ENCODE assay signal across 8 mouse cellular contexts in the genomic region with DNA sequence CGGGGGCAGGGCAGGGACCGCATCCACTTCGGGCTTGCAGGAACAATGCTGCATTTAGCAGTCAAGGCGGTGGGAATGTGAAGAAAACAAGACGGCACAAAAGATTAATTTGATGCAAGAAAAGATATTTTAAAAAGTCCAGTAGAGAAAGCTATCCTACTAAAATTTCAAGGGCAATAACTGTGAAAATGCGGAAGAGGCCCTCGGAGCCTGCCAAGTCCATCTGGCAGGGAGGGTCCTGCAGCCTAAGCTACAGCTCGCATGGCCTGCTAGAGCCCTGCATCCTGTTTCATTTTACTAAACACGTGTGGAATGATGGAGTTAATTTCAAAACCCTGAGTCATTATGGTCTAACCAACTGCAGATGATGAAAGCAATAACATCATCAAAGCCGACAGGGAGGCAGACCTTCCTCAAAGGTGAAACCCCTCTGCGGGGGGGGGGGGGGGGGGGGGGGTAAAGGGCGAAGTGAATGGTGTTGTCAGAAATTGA.
A peak's percentile ranks its signal among the peaks of the same experiment; 100 is the strongest.
DNase-seq lines count a peak whose midpoint lies in the region; ATAC-seq and TF ChIP-seq lines count a peak whose summit lies in the region.

No protein-coding gene starts in this region.

- H3K36me3 ChIP-seq in lung, embryonic 14.5 days (ENCODE audit: insufficient read depth) = no peaks in the 10 kb centered on the region
- H3K36me3 ChIP-seq in embryonic facial prominence, embryonic 13.5 days = no peaks in the 10 kb centered on the region
- no peaks in the 10 kb centered on the region for H3K36me3 ChIP-seq in neural tube, embryonic 13.5 days

- H3K4me3 ChIP-seq in lung, embryonic 14.5 days (ENCODE audit: low read depth, low read length) = no peak overlapping the region
- H3K4me3 ChIP-seq in lung, adult 2 months (replicated peaks; ENCODE audit: extremely low read depth, low read depth, low read length) = no peak overlapping the region
- no peak overlapping the region for H3K4me3 ChIP-seq in embryonic facial prominence, embryonic 13.5 days
- H3K4me3 ChIP-seq in neural tube, embryonic 13.5 days = no peak overlapping the region

- peak overlapping the region; percentile 20; the same call in 1 of the 2 replicates for H3K9ac ChIP-seq in lung, embryonic 14.5 days
- no peak overlapping the region for H3K9ac ChIP-seq in embryonic facial prominence, embryonic 13.5 days
- peak overlapping the region; percentile 43; the same call in 1 of the 2 replicates for H3K9ac ChIP-seq in neural tube, embryonic 13.5 days

- peak overlapping the region; percentile 36 for H3K4me2 ChIP-seq in lung, embryonic 14.5 days
- H3K4me2 ChIP-seq in embryonic facial prominence, embryonic 13.5 days = peak overlapping the region; percentile 32
- peak overlapping the region; percentile 27; the same call in 1 of the 2 replicates for H3K4me2 ChIP-seq in neural tube, embryonic 13.5 days

- no peaks in the 10 kb centered on the region for H3K27me3 ChIP-seq in lung, embryonic 14.5 days (ENCODE audit: insufficient read depth, low read length)
- H3K27me3 ChIP-seq in embryonic facial prominence, embryonic 13.5 days = no peaks in the 10 kb centered on the region
- H3K27me3 ChIP-seq in neural tube, embryonic 13.5 days = no peaks in the 10 kb centered on the region

- no peaks in the 10 kb centered on the region for H3K9me3 ChIP-seq in lung, embryonic 14.5 days (ENCODE audit: low read depth, low read length)
- no peaks in the 10 kb centered on the region for H3K9me3 ChIP-seq in embryonic facial prominence, embryonic 13.5 days
- no peaks in the 10 kb centered on the region for H3K9me3 ChIP-seq in neural tube, embryonic 13.5 days

- H3K4me1 ChIP-seq in lung, embryonic 14.5 days (ENCODE audit: insufficient read depth) = peaks cover 22% of the 10 kb centered on the region
- no peaks in the 10 kb centered on the region for H3K4me1 ChIP-seq in lung, adult 2 months (ENCODE audit: control insufficient read depth, insufficient read depth, low read length)
- H3K4me1 ChIP-seq in embryonic facial prominence, embryonic 13.5 days = peaks cover 26% of the 10 kb centered on the region
- peaks cover 28% of the 10 kb centered on the region for H3K4me1 ChIP-seq in neural tube, embryonic 13.5 days (replicated peaks)

- ATAC-seq in lung, embryonic 14.5 days (ENCODE audit: insufficient read depth) = peak; percentile 61
- ATAC-seq in embryonic facial prominence, embryonic 13.5 days (ENCODE audit: insufficient number of reproducible peaks, insufficient read depth, low FRiP score, low TSS enrichment, low read depth) = 0 out of 2 replicates have a peak, but pooled peaks have one; percentile 69
- ATAC-seq in neural tube, embryonic 13.5 days (ENCODE audit: low read depth) = peak; percentile 62

- no peak for TF ChIP-seq POLR2A in lung, adult 2 months (IDR thresholded peaks at IDR 0.05; ENCODE audit: borderline replicate concordance, extremely low read depth, low read depth, low read length)

- H3K27ac ChIP-seq in lung, embryonic 14.5 days (ENCODE audit: low read depth) = peak overlapping the region; percentile 87
- peak overlapping the region; percentile 69 for H3K27ac ChIP-seq in embryonic facial prominence, embryonic 13.5 days
- H3K27ac ChIP-seq in neural tube, embryonic 13.5 days (replicated peaks) = peak overlapping the region; percentile 78

- peak; percentile 77 for DNase-seq in lung, embryonic 14.5 days
- no peak for DNase-seq in lung, adult 2 months
- peak; percentile 78 for DNase-seq in hindlimb bud, embryonic 11.5 days (ENCODE audit: extremely low spot score, low read depth, low spot score)
- no peak for DNase-seq in urinary bladder, postnatal 14 days (ENCODE audit: low spot score)
- DNase-seq in cerebellum, adult 9-11 months = no peak
- DNase-seq in thymus, postnatal 25 days = no peak

- no peak for TF ChIP-seq CTCF in lung, embryonic 14.5 days (IDR thresholded peaks at IDR 0.05; ENCODE audit: low read depth)
- no peak for TF ChIP-seq CTCF in lung, adult 2 months (IDR thresholded peaks at IDR 0.05; ENCODE audit: insufficient read depth, low read length)

- WGBS in lung, embryonic 14.5 days = 12% methylated on average over 11 of the region's 12 CpGs
- WGBS in lung, adult 2 months = 27% methylated on average over 12 of the region's 12 CpGs
- 6% methylated on average over 12 of the region's 12 CpGs for WGBS in embryonic facial prominence, embryonic 13.5 days
- WGBS in neural tube, embryonic 13.5 days = 14% methylated on average over 10 of the region's 12 CpGs

Comparison
In these comparisons a context has a peak if more than half of its experiments do, and no peak if none do; other contexts are left out.
1. DNase-seq: peak in lung, embryonic 14.5 days (single experiment) and hindlimb bud, embryonic 11.5 days (single experiment); none in lung, adult 2 months (single experiment), urinary bladder, postnatal 14 days (single experiment), cerebellum, adult 9-11 months (single experiment) and thymus, postnatal 25 days (single experiment).
2. Peak in every context shown above with its lines, with median percentiles within 50 percentile points of each other: ATAC-seq, H3K27ac ChIP-seq and H3K4me2 ChIP-seq.